Mouse (Mus musculus): Measurements from ENCODE around the gene Ephb1. TPM values are rescaled to one million over a fixed set of nuclear protein-coding genes. Genes with fewer than 3 reads are reported as not detected.

Ephb1 gene
- 32.3 TPM for polyA plus RNA-seq (2015; fragmentation: Illumina TruSeq; extraction: RNeasy Lipid Tissue Mini Kit (QIAGEN cat#74804); ENCODE audit: low read depth, low replicate concordance)

DNA sequence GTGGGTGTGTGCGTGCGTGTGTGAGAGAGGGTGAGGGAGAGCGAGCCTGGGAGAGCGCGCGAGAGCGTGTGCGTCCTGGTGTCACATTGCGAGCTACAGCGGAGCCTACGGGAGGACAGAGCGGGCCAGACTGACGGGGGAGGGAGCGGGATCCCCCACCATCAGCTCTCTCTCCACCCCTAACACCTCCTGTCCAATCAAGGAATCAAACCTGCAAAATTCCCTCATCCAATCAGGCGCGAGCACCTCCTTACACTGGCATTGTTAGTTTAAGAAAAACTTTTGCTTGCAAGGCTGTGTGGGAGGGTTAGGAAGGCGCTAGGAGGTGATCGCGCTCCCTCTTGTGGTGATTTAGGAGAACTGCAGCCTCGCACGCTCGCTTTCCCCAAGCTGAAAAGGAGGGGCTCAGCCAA is at the start of gene Ephb1:
Ephb1 (minus strand) TSS at position 133 of the 413 bp plus-strand sequence.

Other genes with a start within 250 kb of the Ephb1 start
- gene Ky, start 151.1 kb upstream of the Ephb1 start, polyA plus RNA-seq (2015; fragmentation: Illumina TruSeq; extraction: RNeasy Lipid Tissue Mini Kit (QIAGEN cat#74804); ENCODE audit: low read depth, low replicate concordance), result 1.7 TPM